Mouse (Mus musculus) heart, adult 2 months (tissue): ENCODE measurements around the gene Cd4.

Source experiments
- CTCF ChIP-seq: fragments of 200-600 bp; IDR thresholded peaks from 2 replicates; pipeline ENCODE4 v1.8.1; 2022; ENCODE audit warnings: antibody characterized with exemption, mild to moderate bottlenecking, moderate library complexity
- POLR2A ChIP-seq: fragments of 200-500 bp; IDR thresholded peaks from 2 replicates; pipeline ENCODE4 v1.6.1; 2011; ENCODE audit warnings: mild to moderate bottlenecking, low read depth, low read length, control low read depth; ENCODE audit not compliant: insufficient read depth

DNA sequence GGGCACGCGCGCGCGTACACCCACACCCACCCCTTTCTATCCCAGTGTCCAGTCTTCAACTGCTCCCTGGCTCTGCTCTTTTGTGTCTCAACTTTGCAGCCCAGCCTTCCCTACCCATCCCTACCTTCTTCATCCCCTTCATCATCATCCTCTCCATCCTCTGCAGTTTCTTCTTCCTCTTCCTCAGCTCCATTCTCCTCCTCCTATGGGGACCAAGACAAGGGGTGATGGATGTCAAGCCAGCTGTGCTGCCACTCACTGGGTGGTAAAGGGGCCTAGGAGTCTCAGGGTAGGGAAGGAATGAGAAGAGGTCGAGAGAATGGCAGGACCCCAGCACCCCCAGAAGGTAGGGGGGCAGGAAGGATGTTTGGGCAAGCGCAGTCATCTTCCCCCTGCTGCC is 26.5 kb upstream of the Cd4 start:
- TF ChIP-seq CTCF (no peak), POLR2A (no peak)
